Mouse (Mus musculus) right cerebral cortex, adult 2 months (tissue): ENCODE data around the gene Ppara.

Experiments
- DNase-seq, 2 experiments: peaks; one replicate each; pipeline ENCODE4 v3.0.0; 2021 to 2022; ENCODE audit warnings: low spot score in 2 of 2

Gene Ppara

DNA sequence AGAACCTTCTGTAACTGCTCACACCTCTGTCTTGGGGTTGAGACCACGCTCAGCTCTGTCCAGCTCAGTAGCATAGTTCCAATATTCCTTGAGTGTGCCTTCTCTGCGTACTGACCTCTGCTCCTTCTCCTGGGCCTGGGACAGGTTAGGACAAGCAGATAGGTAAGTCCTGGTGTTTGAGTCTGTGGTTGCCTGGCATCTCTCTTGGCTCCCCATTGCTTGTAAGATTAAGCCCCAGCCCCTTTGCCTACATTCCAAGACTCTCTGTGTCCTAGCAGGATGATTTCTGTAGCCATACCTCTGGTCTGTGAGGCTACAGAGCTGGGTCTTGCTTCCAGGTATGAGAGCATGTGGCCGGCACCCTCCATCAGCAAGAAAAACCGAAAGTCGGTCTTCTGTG, 6.6 kb upstream of the Ppara start:
- DNase-seq = no peak

DNA sequence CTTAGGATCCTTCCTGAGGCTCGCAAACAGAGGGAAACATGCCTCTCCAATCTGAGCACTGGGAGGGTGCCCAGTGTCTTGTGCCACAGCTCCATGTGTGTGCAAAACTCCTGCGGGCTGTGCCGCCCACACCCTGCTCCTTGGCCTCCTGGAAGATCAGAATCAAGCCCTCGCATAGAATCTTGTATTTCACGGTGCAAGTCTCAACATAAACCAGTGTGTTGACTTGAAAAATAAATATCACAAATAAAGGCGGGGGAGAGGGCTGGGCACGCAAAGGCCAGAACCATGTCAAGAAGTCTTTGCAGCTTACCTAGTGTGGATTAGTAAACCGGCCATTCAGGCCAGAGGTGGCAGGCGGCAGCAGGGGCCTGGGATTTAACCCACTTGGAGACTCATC, 5.5 kb upstream of the Ppara start:
- DNase-seq = no peak

DNA sequence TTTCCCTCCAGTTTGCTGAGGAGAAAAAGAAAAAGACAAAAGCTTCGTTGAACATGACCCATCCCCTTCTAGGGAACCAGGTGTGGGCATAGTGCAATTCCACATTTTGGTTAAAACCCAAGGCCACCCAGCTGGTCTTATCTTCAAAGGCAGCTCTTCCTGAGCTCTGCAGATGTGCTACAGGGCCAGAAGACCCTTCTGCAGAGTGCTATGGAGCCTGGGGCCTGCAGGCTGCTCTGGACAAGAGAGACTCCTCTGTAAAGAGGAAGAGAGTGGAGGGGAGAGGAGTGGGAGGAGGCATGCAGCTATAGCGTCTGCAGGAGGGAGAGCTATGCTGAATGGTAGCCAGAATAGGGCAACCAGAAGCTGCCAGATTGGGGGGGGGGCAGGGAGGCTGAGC, 4.8 kb upstream of the Ppara start:
- no peak for DNase-seq

DNA sequence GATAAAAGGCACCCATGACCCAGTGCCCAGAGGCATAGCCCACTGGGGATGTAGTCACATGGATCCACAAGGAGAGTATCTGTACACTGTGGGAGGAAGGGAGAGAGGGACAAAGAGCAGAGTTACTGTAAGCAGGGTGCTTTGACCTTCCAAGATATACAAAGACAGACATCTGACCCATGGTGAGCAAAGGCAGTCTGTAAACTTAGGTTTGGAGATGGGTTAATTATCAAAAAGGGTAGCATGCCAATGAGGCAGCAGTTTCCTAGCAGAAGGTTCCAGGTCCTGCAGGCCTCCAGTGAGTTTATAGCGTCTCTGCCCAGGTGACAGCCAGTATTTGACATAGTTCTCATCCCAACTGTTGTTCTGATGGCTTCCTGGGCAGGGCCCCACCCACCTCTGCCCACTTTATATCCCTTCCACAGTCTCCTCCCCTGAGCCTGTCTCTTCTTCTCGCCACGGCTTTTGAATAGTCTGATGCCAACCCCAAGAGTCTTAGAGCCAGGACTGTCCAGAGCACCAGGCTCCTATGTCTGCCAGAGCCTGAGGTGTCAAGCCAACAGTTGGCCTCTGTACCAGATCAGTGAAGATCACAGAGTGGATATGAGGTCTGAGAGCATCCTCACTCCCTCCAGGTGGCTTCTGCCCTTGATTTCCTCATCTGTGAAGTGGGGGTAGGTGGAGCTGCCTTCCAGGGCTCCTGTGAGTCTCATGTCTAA, 2.7 kb upstream of the Ppara start:
- DNase-seq = no peak

DNA sequence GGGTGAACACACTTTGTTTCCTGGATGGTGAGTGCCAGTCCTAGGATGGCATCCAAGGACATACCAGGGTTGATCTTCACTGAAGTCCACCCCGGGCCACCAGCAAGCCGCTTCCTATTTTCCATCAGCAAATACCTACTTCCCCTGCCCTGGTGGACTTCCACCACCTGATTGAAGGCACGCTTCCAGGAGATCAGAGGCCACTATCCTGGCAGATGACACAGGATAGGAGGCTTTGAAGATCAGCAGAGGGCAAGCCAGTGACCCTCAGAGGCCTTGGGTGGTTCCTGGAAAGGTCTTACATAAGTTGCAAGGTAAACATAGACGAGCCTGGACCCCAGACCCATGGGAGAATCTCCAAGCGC, 2.2 kb upstream of the Ppara start:
- DNase-seq = no peak

DNA sequence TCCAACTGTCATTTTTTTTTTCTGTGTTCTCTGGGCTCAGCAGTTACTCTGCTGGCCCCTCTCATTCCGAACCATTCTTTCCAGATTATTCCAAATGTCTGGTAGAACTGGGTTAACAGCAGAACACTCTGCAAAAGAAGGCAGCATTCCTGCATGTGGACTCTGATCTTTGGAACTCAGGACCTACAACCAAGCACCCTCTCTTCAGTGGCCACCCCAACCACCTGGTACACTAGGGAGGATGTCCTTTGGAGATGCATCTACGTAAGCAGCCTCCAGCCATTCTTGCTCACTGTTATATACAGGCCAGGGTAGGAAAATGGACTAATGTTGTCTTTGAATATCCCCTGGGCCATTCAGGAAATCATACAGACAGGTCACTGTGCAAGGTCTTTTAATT, 1.1 kb upstream of the Ppara start:
- DNase-seq = no peak

DNA sequence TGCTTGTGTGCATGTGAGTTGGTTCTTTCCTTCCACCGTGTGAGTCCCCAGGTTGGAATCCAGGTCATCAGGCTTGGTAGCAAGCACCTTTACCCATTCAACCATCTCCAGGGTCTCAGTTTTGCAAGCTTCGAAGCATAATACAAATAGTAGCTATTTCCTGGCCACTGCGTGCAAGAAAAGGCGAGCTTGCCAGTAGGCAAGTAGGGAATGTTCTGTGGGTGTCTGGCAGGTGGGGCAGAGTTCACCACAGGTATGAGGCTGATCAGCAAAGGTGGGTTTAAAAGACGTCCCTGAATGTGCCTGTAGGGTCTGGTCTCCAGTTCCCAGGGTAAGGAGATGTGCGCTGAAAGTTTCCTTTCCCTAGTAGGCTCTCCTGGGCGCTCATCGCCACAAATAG, 635 bp upstream of the Ppara start:
- no peak for DNase-seq

DNA sequence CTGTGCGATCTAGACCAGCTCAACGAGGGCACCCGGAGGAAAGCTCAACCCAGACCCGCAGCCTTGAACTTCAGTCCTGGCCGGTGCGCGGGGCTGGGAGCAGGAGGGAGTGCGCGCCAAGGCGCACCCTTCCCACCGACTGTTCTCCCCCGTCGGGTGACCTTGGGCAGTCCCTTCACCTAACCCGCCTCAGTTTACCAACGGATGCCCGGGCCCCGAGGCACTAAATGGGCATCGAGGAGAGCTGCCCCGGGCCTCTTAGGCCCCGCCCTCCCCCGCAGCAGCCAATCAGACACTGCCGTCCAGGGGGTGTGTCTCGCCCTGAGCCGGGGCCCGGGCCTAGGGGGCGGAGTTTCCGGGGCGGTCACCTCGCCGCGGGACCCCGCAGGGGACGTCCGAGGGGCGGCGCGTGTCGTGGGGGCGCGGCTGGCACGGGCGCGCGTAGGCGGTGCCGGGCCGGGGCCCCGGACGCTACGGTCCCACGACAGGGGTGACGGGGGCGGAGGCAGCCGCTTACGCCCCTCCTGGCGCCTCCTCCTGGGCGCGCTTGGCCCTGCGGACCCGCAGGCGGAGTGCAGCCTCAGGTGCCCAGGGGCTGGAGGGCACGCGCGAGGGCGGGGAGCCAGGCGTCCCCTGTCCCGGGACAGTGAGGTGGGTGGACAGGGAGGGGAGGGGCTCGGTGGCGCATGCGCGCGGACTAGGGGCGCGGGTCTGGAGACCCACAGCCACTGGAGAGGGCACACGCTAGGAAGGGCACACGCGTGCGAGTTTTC, 466 bp downstream of the Ppara start:
- peak; percentile 57 to 62 for DNase-seq

DNA sequence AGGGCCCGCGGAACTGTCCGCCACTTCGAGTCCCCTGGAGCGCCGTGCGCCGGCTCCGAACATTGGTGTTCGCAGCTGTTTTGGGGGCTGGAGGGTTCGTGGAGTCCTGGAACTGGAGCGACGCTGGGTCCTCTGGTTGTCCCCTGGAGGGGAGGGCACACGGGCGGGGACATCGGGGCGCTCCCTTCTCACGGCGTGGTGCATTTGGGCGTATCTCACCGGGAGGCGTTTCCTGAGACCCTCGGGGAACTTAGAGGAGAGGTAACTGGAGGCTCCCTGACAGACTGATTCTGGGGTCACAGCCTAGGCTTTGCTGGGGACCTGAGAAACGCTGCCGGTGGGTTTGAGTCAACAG, 1.0 kb downstream of the Ppara start:
- DNase-seq = no peak

DNA sequence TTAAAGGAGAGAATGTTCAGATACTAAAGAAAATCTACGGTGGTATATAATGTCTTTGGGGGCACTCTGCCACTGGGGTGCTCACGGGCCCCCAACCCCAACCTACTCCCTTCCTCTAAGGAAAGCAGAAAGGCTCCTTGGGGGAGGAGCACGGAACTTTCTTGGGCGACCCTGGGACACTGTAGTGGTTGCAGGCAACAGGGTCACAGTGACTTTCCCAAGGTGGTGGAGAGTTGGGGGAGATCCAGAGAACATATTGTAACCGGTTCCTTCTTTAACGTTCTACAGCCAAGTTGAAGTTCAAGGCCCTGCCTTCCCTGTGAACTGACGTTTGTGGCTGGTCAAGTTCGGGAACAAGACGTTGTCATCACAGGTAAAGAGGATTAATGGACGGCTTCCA, 1.7 kb downstream of the Ppara start:
- no peak for DNase-seq

DNA sequence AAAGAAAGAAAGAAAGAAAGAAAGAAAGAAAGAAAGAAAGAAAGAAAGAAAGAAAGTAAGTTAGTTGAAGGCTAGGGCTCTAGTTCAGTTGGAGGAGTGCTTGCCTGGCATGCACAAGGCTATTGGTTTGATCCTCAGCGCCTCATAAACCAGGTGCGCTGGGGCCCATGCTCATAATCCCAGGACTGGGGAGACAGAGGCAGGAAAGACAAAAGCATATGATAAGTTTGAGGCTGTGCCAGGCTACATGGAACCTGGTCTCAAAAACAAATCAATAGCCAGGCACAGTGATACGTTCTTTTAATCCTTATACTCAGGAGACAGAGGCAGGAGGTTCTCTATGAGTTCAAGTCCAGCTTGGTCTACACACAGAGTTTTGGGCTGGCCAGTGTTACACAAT, 3.6 kb downstream of the Ppara start:
- no peak for DNase-seq

DNA sequence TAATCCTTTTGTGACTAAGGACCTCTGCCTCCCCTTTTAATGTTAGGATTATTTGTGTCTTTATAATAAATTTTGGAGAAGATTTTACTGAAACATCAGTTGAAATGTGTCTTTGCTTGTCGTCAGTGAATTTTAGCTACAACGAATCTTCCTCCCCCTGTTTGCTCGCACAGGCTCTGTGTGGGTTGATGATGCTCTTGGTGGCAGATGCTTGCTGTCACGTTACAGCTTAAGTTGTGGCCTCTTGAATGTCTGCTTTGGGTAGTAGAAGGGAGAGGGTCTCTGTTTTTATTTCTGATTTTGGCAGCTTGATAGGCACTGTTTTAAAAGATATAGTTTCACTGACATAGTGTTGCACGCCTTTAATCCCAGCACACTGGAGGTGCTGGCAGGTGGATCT, 4.2 kb downstream of the Ppara start:
- no peak for DNase-seq

DNA sequence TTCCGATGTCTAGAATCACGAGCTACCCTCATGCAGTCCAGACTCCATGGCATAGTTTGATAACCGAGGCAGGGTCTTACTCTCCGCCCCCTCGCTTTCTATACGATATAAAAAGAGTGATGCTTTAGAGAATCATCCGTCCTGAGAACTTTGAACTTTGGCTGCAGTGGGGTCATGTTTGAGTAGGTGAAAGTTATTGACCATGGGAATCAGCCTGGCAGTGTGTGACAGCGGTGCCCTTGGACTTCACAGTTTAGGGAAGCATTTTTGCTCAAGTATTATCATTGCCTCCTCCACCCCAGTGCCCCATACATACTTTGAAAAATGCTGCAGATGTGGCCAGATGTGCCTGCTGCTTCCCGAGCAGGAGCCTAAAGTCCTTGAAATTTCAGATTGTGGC, 7.8 kb downstream of the Ppara start:
- no peak for DNase-seq

DNA sequence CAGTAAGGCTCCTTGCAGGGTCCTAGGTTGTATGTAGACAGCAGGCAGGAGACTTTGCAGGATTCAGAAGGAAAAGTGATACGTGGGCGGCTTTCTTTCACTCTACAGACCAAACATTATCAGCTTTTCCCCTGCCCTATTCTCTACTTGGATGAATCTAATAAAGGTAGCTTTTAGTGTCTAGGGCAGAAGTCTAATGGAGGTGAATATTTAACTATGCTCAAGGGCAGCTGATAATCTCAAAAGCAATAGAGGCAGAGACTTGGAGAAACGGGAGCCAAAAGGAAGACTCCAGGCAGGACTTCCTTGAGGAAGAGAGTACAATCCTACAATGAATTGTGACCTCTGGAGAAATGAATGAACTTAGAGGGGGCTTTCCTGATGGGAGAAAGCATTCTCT, 9.2 kb downstream of the Ppara start:
- no peak for DNase-seq

DNA sequence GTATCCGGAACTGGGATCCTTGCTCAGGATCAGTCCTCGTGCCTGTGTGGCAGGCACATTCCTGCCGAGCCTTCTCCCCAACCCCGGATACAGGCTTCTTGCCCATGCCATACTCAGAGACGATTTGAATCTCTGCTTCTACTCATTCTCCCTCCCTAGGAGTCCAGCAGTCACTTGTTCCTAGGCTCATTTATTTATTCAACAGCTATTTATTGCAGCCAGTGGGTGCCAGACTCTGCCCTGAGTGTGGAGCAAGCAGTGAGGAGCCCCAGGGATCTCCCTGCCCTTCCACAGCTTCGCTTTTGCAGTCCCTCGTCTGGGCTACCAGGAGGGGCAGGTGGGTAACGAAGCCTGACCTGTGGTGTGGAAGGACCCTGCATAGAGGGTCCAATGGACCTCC, 11.4 kb downstream of the Ppara start:
- no peak for DNase-seq

DNA sequence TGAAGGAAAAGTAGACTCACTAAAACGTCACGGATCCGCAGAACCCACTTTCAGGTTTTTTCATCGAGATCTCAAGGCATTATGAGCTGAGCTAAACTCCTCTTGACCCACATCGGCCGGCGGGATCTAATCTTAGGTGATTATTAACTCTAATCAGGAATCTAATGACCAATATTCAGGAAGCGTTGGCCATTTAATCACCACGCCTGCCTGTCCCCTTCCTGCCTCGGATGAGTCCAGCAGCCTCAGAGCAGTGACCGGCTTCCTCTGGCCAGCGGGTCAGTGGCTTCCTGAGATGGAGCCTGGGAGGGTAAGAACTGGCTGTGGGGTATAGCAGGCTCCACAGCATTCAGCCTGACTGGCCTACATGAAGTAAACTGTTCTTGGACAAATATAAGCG, 11.9 kb downstream of the Ppara start:
- DNase-seq = no peak

DNA sequence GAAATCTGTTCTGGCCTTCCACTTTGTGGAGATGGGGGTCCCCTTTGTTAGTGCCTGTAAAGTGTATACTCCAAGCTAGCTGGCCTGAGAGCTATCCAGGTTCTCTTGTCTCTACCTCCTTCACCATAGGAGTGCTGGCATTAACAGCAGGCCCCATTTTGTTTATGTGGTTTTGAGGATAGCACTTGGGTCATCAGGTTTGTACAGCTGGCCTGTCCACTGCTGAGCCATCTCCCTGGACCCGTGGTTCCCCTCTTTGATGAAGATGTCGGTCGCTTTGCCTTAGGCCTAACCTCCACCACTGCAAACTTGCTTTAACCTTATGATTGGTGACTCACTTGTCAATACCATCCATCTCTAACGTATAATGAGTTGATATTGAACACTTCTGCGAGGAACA, 13.2 kb downstream of the Ppara start:
- DNase-seq = no peak

DNA sequence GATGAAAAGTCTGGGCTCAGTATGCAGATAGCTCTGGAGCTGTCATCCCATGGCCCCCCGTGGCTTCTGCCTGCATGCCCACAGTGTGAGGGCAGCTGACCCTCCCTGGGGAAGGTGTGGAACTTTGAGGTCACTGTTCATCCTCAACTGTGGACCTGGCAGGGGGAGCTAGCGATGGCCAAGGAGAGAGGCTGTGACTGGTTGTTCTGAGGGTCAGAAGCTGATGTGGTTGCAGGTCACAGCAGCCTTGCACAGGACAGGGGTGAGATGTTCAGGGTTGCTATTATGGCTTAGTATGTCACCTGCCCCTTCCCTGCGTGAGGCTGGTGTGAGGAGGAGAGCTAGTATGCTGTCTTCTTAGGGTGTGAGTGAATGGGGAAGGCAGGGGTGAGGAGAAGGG, 13.7 kb downstream of the Ppara start:
- DNase-seq = no peak

DNA sequence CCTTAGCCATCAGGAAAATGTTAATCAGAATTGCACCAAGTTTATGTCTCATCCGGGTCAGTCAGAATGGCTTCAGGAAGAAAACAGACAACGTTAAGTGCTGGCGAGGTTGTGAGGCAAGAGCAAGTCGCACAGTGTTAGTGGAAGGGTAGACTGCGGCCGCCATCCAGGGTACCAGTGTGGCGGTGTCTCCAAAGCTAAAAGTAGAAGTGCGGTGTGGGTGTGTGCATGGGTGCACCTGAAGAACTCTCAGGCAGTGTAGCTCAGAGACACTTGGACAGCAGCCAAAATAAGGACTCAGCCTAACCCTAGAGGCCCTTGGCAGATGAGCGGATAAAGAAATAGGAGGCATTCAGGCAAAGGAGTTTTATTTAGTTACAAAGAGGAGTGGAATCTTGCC, 14.4 kb downstream of the Ppara start:
- no peak for DNase-seq

DNA sequence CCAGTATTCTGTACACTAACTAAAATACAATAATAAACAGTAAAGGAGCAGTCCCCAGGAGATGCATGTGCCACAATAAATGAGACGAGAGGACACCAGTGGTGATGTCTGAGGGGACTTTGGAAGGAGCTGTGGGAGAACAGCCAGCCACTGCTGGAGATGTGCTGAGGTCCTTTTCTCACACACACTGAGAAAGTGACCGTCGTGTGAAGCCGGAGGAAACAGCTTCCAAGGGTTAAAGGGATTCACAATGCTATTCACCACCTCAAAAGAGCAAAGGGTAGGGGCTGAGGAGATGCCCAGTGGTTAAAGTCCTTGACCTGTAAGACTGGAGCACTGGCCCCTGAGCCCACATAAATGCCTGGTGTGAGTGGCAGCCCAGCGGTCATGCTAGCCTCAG, 15.3 kb downstream of the Ppara start:
- DNase-seq = no peak

DNA sequence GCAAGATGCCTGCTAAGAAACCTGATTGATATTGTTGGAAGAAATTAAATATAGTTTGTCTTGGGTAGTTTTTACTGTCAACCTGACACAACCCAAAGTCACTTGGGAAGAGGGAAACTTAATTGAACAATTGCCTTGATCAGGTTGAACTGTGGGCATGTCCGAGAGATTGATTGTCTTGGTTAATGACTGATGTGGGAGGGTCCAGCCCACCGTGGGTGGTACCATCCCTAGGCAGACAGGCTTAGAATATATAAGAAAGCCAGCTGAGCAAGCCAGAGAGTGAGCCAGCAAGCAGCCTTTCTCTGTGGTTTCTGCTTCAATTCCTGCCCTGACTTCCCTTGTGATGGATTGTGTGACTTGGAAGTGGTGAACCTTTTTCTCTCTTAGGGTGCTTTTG, 17.9 kb downstream of the Ppara start:
- DNase-seq = no peak

DNA sequence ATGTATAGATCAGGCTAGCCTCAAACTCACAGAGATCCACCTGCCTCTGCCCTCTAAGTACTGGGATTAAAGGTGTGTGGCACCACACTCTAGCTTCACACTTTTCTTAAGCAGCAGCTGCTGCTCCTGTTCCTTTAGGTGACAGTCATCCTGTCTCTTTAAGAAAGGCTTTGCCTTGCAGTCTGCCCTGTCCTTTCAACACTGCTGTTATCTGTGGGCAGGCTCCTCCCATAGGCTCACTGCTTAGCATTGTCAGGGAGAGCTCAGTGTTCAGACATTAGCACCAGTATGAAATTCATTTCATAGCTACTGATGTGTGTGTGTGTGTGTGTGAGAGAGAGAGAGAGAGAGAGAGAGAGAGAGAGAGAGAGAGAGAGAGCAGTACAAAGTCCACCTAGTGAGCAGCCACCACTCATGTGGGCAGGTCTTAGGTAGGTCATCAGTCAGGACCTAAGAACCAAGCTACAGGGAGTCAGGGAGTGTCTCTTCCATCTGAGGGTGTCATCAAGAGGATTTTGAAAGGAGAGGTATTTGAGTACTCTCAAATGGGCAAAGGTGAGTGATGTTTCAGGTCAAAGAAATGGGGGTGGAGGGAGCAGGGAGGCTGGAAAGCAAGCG, 19.4 kb downstream of the Ppara start:
- DNase-seq = no peak

DNA sequence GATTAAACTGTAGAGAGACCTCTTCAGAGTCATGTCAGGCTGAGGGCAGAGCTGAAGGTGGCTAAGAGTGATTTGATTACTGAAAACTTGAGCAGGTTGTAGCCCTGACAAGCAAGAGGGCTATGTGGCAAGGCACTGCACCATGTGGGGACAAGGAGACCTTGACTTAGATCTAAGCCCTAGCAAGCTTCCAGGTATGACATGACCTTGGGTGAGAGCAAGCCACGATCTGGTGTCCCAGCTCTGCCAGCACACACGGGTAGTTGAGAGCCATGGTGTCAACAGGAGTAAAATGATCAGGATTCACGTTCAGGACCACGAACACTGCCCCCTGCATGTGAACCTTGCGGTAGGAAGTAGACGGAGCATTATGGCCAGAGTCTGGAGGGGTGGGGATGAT, 20.4 kb downstream of the Ppara start:
- DNase-seq = no peak
